Mouse (Mus musculus): ENCODE data around the gene Rpl10. TPM values are rescaled to one million over a fixed set of nuclear protein-coding genes. Genes with fewer than 3 reads are reported as not detected.

The Rpl10 gene
- 740 and 747 TPM in 2 replicates for polyA plus RNA-seq (2015; fragmentation: Nextera tagmentation; extraction: Ambion mirVana)

DNA sequence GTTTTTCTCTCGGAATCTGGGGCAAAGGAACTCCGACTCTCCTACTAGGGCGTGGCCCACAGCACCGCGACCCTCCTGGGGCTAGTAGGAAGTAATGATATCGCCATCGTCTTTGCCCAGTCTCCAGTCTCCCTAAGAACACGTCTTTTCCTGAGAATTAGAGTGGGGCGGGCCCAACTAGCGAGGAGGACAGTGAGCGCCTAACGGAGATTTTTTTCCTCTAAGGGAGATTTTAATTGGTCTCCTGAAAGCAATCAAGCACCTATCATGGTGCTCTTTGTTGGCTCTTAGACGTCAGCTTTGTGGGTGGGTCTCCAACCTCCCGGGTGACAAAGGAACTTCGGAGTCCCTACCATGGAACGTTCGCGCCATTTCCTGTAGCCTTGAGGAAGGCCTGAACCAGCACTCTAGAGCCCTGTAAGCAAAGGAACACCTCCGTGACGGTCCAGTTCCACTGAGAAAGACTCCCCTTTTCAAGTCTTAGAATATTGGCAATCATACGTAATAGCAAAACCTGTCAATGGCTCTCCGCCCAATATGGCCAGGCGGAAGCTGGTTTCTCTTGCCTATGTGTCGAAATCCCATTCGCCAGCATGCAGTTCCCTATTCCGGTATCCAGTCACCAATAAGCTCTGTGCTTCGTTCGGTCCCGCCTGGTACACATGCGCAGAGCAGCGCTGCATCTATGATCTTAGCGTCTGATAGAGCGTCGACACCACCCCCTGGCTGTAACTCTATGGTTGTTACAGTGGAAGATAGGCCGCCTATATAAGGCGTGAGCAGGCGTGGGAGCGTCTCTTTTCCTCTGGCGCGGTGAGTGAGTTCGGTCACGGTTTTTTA is at the start of gene Rpl10:
Rpl10 (plus strand) TSS at position 751 of the 840 bp plus-strand sequence.

DNA sequence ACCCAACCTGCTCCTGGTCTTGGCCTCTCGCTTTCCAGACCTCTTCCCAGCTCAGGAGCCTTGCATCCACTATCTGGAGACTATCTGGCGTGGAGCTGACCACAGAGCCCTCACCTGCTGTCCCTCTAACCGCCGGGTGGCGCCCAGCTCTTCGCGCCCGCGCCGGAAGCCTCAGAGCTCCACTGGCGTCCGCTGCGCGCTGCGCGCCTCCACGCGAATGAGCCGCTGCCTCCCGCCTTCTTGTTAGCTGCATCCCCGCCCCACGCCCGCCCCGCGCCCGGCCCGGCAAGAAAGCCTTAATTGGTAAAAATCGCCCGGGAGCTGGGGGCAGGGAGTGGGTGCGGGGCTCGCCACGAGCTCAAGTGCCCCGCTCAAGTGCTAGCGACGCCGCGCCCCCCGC is 21.0 kb upstream of the Rpl10 start, which contains the start of gene Flna:
Flna (minus strand) TSS at position 206 of the 400 bp plus-strand sequence.

DNA sequence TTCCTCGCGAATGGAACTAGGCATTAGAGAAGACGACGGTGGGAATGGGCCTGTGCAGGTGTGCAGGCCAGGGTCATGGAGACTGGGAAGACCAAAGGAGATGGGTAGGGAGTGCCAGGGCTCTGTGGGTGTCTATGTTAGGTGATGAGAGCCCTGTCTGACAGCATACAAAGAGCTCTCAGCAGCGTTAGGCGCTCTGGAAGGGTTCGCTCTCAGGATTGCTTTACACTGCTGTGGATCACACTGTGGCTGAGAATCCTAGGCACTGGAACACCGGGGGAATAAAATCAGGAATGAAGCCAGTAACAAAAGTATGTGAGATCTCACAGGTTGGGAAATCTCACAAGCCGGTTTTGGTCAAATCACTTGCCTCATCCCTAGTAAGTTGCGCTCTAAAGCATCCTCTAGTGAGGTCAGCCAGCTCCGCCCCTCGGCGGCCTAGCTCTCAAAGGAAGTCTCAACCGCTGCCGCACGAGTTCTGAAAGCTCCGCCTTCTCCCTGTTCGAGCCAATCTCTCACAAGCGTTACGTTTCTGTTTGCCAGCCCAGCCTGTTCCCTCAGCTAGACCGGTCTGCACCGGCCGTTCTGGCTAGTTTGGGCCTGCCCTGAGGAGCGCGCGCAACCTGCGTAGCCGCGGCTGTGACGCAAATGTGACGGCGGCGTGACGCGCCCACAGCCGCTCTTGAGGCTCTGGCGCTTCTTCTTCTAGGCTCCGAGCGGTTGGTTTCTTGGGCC is 16.3 kb upstream of the Rpl10 start, which contains the start of gene Emd:
Emd (plus strand) TSS at position 535 of the 735 bp plus-strand sequence.

DNA sequence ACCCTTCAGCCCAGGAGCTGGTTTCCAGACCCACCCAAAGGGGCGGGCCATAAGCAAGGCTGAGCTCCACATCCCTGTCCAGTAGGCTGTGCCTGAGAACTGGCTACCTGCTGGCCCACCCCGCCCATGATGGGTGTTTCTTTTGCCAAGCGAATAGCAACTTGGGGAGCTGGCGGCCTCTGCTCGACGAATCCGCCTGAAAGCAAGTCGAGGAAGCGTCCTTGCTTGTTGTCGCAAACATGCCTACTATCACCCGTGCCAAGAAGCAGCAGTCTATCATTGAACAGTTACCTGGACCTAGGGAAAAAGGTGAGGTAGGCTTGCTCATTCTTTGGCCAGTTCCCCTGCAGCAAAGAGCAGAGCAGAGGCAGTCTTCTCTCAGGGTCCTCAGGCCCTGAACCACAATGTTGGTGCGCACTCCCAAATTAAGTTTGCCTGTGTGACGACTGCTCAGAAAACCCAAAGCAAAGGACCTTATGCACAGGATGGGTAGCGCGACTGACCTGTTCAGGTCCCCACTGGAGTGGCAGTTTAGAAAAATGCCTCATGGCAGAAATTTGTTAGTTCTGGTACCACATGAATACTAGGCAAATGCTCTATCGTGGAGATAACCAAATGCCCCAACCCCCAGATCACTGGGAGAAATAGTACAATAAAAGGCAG is 11.3 kb downstream of the Rpl10 start, which contains the start of the genes Taz and Dnase1l1:
Taz (plus strand) TSS at position 181 of the 663 bp plus-strand sequence.
Dnase1l1 (minus strand) TSS at position 606 of the 663 bp plus-strand sequence.

DNA sequence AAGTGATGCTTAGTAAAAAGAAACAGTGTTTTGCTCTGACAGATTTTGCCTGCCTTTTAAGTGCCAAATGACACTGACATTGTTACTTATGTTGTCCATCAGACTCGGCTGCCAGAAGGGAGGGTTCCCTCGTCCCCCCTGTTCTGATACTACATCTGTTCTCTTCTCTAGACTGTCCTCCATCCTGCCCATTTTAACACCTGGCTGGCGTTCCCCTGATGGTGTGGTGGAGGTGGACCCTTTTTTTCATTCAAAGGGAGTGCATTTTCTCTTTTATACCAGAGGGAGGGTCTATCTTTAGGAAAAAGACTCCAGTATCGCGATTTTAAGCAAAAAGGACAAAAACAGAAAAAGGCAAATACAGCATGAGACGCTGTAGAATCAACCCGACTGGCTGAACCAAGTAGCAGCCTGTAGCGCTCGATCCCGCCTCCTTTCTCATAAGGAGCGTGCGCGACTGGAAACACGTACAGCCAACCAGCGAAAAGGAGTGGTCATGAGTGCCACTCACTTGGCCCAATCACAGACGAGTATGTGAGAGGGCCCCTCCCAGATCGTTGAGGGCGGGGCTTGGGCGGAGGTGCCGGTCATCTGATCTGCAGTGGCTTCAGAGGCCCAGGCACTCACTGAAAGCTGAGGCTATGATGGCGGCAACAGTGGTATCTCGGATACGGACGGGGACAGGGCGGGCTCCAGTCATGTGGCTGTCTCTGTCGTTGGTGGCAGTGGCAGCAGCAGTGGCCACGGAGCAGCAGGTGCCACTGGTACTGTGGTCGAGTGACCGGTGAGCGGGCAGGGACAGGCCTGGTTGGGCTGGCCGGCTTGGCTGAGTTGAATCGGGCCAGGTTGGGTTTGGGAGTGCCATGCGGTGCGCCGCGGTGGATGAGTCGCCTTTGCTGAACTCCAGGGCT is 26.2 kb downstream of the Rpl10 start, which contains the start of gene Atp6ap1:
Atp6ap1 (plus strand) TSS at position 560 of the 911 bp plus-strand sequence.

DNA sequence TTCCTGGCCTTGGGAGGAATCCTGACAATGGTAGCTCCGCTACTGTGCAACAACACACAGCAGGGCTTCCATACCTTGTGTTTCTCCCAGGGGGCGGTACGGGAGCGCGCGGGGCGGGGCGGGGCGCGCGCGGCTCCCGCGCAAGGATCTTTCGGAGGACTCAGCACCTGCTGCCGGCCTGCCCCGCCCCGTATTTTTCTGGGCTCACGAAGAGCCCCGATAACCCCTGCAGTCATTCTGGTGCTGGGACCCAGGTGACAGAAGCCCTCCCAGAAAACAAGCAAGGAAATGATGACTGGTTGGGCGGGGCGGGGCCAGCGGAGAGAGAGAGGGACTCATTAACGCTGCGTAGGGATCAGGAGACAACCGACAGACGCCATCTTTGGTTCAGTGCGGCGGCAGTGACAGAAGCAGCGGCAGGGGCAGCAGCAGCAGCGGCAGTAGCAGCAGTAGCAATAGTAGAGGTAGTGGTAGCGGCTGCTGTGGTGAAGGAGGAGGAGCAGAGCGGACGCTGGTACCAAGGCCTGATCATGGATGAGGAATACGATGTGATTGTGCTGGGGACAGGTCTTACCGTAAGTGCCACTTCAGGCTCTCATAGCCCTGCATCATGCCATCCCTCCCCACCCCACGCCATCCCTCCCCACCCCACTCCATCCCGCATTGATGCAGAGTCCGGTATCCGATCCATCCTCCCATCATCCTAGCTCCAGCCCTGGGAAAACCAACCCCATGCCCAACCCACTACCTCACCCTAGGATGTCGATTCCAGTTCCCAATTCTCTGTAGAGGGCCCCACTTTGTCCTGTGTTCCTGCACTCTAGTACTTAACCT is 34.5 kb downstream of the Rpl10 start, which contains the start of gene Gdi1:
Gdi1 (plus strand) TSS at position 132 of the 834 bp plus-strand sequence.

DNA sequence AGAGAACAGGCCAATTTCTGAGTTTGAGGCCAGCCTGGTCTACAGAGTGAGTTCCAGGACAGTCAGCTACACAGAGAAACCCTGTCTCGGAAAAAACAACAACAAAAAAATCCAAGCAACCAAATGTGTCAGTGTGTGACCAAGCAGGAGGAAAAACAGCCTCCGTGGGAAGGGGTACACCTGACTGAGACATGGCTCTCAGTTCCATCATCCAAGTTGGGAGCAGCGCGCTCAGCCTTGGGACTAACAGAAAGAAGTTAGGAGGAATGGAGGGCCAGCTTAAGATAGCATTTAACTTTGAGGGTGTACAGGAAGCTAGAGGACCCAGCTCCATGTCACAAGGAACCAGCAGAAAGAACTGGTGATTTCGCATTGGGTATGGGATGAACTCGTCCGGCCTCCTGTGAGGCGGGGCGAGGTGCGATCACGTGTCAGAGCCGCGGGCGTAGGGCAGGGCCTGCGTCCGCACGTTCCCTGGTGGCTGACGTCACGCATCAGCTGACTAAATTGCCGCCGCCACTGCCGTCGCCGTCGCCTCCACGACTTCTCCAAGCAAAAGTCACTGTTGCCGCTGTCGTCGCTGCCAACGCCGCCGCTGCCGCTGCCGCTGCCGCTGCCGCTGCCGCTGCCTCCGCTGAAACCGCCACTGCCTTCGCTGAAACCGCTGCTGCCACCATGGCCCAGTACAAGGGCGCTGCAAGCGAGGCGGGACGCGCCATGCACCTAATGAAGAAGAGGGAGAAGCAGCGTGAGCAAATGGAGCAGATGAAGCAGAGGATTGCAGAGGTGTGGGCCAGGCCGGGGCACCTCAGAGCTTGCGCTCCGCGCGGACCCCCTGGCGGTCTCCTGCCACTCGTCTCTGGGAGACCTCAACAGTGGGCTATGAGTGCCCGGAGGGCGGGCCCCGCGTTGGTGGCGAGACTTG is 42.2 kb downstream of the Rpl10 start, which contains the start of gene Fam50a:
Fam50a (plus strand) TSS at position 494 of the 925 bp plus-strand sequence.

Other genes starting within 250 kb of the Rpl10 start
- gene Irak1, start 246.9 kb upstream of the Rpl10 start, polyA plus RNA-seq (2015; fragmentation: Nextera tagmentation; extraction: Ambion mirVana) = 36.2 and 38.0 TPM in 2 replicates
- gene Opn1mw, start 143.3 kb upstream of the Rpl10 start, polyA plus RNA-seq (2015; fragmentation: Nextera tagmentation; extraction: Ambion mirVana) = not detected in 2 replicates
- gene Mecp2, start 135.4 kb upstream of the Rpl10 start, polyA plus RNA-seq (2015; fragmentation: Nextera tagmentation; extraction: Ambion mirVana) = 8.1 and 9.0 TPM in 2 replicates
- not detected in 2 replicates for gene Tex28, start 103.0 kb upstream of the Rpl10 start, polyA plus RNA-seq (2015; fragmentation: Nextera tagmentation; extraction: Ambion mirVana)
- 0.05 TPM in 1 of 2 replicates, not detected in the other for gene Tktl1, start 93.6 kb upstream of the Rpl10 start, polyA plus RNA-seq (2015; fragmentation: Nextera tagmentation; extraction: Ambion mirVana)
- gene Flna, start 21.0 kb upstream of the Rpl10 start, polyA plus RNA-seq (2015; fragmentation: Nextera tagmentation; extraction: Ambion mirVana) = 107 and 134 TPM in 2 replicates
- gene Emd, start 16.1 kb upstream of the Rpl10 start, polyA plus RNA-seq (2015; fragmentation: Nextera tagmentation; extraction: Ambion mirVana) = 14.7 and 15.4 TPM in 2 replicates
- 42.8 and 48.5 TPM in 2 replicates for gene Taz, start 11.1 kb downstream of the Rpl10 start, polyA plus RNA-seq (2015; fragmentation: Nextera tagmentation; extraction: Ambion mirVana)
- 27.8 and 31.3 TPM in 2 replicates for gene Dnase1l1, start 11.5 kb downstream of the Rpl10 start, polyA plus RNA-seq (2015; fragmentation: Nextera tagmentation; extraction: Ambion mirVana)
- 71.8 and 82.1 TPM in 2 replicates for gene Atp6ap1, start 26.3 kb downstream of the Rpl10 start, polyA plus RNA-seq (2015; fragmentation: Nextera tagmentation; extraction: Ambion mirVana)
- 59.5 and 73.3 TPM in 2 replicates for gene Gdi1, start 34.2 kb downstream of the Rpl10 start, polyA plus RNA-seq (2015; fragmentation: Nextera tagmentation; extraction: Ambion mirVana)
- gene Fam50a, start 42.2 kb downstream of the Rpl10 start, polyA plus RNA-seq (2015; fragmentation: Nextera tagmentation; extraction: Ambion mirVana) = 35.4 and 36.9 TPM in 2 replicates
- 1.1 and 1.8 TPM in 2 replicates for gene Plxna3, start 58.3 kb downstream of the Rpl10 start, polyA plus RNA-seq (2015; fragmentation: Nextera tagmentation; extraction: Ambion mirVana)
- gene Lage3, start 82.8 kb downstream of the Rpl10 start, polyA plus RNA-seq (2015; fragmentation: Nextera tagmentation; extraction: Ambion mirVana) = 74.6 and 77.4 TPM in 2 replicates
- gene Ubl4a, start 102.4 kb downstream of the Rpl10 start, polyA plus RNA-seq (2015; fragmentation: Nextera tagmentation; extraction: Ambion mirVana) = 46.3 and 50.9 TPM in 2 replicates
- gene Slc10a3, start 102.5 kb downstream of the Rpl10 start, polyA plus RNA-seq (2015; fragmentation: Nextera tagmentation; extraction: Ambion mirVana) = 9.6 and 11.5 TPM in 2 replicates
- 10.6 and 14.6 TPM in 2 replicates for gene Fam3a, start 122.5 kb downstream of the Rpl10 start, polyA plus RNA-seq (2015; fragmentation: Nextera tagmentation; extraction: Ambion mirVana)
- 11.6 and 14.1 TPM in 2 replicates for gene Ikbkg, start 122.5 kb downstream of the Rpl10 start, polyA plus RNA-seq (2015; fragmentation: Nextera tagmentation; extraction: Ambion mirVana)
- gene G6pdx, start 158.4 kb downstream of the Rpl10 start, polyA plus RNA-seq (2015; fragmentation: Nextera tagmentation; extraction: Ambion mirVana) = 49.6 and 52.9 TPM in 2 replicates
- gene Gm6880, start 210.6 kb downstream of the Rpl10 start, polyA plus RNA-seq (2015; fragmentation: Nextera tagmentation; extraction: Ambion mirVana) = not detected in 2 replicates

All from spleen, postnatal 0 days (tissue).